Mouse (Mus musculus) erythroblast, embryonic 14.5 days (primary cell): ENCODE measurements around the gene Prdm8.

Source experiments
- GATA1 ChIP-seq: IDR thresholded peaks from 2 replicates; pipeline ENCODE4 v1.6.1; 2012; ENCODE audit warnings: low read length, inconsistent platforms, mixed read lengths
- TAL1 ChIP-seq: IDR thresholded peaks from 3 replicates; pipeline ENCODE4 v1.6.1; 2012; ENCODE audit warnings: low read length, inconsistent platforms, mixed read lengths

DNA sequence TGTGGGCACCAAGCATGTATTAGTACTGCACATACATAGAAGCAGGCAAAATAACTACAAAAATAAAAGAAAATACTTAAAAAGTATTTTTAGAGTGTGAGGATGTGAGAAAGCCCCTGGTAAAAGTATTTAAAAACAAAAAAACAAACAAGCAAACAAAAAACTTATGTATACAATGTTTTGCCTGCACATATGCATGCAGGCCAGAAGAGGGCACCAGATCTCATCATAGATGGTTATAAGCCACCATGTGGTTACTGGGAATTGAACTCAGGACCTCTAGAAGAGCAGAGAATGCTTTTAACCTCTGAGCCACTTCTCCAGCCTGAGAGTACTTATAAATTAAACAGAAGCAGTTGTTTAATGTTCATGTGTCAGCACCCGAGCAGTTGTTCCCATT, 28.0 kb downstream of the Prdm8 start:
- TF ChIP-seq GATA1 (no peak), TAL1 (no peak)
